In genomic region chr11:104330151-104330550, GRCm38 (mm10) we compare ENCODE assay signal across 13 mouse cellular contexts.
"Had no signal": no experiment of that assay in that cellular context is flagged by ENCODE, and none has a peak within 500 bp of the region (broad histone marks: within the 10 kb centered on the region; RNA-seq: fewer than 3 reads in every experiment).

No protein-coding gene starts in this region.

- H3K4me1 ChIP-seq: liver, embryonic 13.5 days; neural tube, embryonic 13.5 days had no signal

- H3K4me2 ChIP-seq: liver, embryonic 13.5 days; neural tube, embryonic 13.5 days had no signal

- H3K27me3 ChIP-seq: liver, embryonic 13.5 days; neural tube, embryonic 13.5 days had no signal

- ATAC-seq: inflammation-experienced regulatory T-cells, adult 6 months; intestine, embryonic 16.5 days had no signal

- H3K4me3 ChIP-seq: liver, embryonic 13.5 days; neural tube, embryonic 13.5 days had no signal

- H3K9ac ChIP-seq: liver, embryonic 13.5 days; neural tube, embryonic 13.5 days had no signal

- H3K9me3 ChIP-seq: liver, embryonic 13.5 days; neural tube, embryonic 13.5 days had no signal

- DNase-seq: kidney, adult 2 months; kidney, postnatal 10 days; kidney, postnatal 36 days; left cerebral cortex, postnatal 4 days; liver, embryonic 13.5 days; lung, adult 2 months; lung, postnatal 14 days; lung, postnatal 4 days; thymus, adult 18-20 months; thymus, postnatal 36 days had no signal

- H3K27ac ChIP-seq: liver, embryonic 13.5 days; neural tube, embryonic 13.5 days had no signal
